Comparison of ENCODE assay signal across 8 mouse cellular contexts in the genomic region with DNA sequence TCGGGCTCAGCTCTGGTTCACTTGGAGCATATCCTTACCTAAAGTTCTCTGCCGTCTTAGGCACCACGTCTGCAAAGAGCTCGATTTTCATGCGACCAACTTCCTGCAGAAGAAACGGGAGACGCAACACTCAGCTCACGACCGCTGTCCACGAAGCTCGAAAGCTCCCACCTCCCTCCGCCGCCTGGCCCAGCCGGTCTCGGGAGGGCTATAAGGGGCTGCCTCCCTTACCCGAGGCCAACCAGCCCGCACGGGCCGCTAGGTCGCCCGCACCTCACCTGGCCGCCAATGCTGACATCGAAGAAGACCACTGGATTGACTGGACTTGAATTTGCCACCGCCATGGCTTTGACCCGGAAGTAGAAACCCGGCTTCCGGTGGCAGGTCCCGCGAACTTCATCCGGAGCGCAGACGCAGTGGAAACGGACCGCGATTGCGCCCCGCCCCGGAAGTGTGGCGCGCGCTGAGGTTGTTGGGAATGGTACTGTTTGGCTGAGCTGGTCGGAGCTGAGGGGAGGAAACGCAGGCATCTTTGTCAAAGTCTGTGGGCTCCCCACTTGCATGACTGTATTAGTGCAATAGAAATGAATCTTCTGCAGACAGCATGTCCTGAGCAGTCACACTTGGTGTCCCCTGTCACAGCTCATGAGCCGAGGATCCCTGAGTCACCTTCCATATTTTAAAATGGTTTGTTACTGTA. TPM values are rescaled to one million over a fixed set of nuclear protein-coding genes. Genes with fewer than 3 reads are reported as not detected.
DNase-seq lines count a peak whose midpoint lies in the region; ATAC-seq lines count a peak whose summit lies in the region.

A gene (minus strand): TSS at position 416 of the 700 bp plus-strand sequence.

- peak within 1 kb of the TSS; percentile 56 to 81 for H3K27ac ChIP-seq in heart, embryonic 14.5 days (replicated peaks in 1 of 2; ENCODE audit: control insufficient read depth in 1 of 2, insufficient read depth in 1 of 2, low read depth in 2 of 2, low read length in 2 of 2)
- H3K27ac ChIP-seq in liver, embryonic 13.5 days = peak within 1 kb of the TSS; percentile 62; the same call in 1 of the 2 replicates
- H3K27ac ChIP-seq in stomach, embryonic 16.5 days (ENCODE audit: low read length) = peak within 1 kb of the TSS; percentile 86

- peak; percentile 99 for ATAC-seq in CD4-positive, CD25-positive, alpha-beta regulatory T cell, adult 4 months
- ATAC-seq in heart, embryonic 14.5 days (ENCODE audit: insufficient number of reproducible peaks, insufficient read depth, low FRiP score, low read depth) = peak; percentile 91
- ATAC-seq in liver, embryonic 13.5 days (ENCODE audit: low read depth) = peak; percentile 98
- peak; percentile 96 for ATAC-seq in stomach, embryonic 16.5 days (ENCODE audit: insufficient read depth, low FRiP score)

- peaks cover 9 to 14% of the 10 kb centered on the region in 2 experiments for H3K4me1 ChIP-seq in heart, embryonic 14.5 days (ENCODE audit: control insufficient read depth in 2 of 2, insufficient read depth in 2 of 2, low read length in 2 of 2)
- peaks cover 24% of the 10 kb centered on the region for H3K4me1 ChIP-seq in liver, embryonic 13.5 days (replicated peaks)
- peaks cover 16% of the 10 kb centered on the region for H3K4me1 ChIP-seq in stomach, embryonic 16.5 days (ENCODE audit: control insufficient read depth, insufficient read depth, low read length)

- no peaks in the 10 kb centered on the region for H3K9me3 ChIP-seq in heart, embryonic 14.5 days (ENCODE audit: control insufficient read depth, low read length)
- H3K9me3 ChIP-seq in liver, embryonic 13.5 days (replicated peaks) = no peaks in the 10 kb centered on the region
- H3K9me3 ChIP-seq in stomach, embryonic 16.5 days (replicated peaks; ENCODE audit: control insufficient read depth, low read length) = no peaks in the 10 kb centered on the region

- peaks cover 33% of the 10 kb centered on the region for H3K36me3 ChIP-seq in heart, embryonic 14.5 days (ENCODE audit: control insufficient read depth, insufficient read depth, low read length)
- H3K36me3 ChIP-seq in liver, embryonic 13.5 days = peaks cover 43% of the 10 kb centered on the region
- H3K36me3 ChIP-seq in stomach, embryonic 16.5 days (ENCODE audit: control insufficient read depth, insufficient read depth, low read length) = no peaks in the 10 kb centered on the region

- H3K4me2 ChIP-seq in heart, embryonic 14.5 days (ENCODE audit: low read length) = peak within 1 kb of the TSS; percentile 94
- peak within 1 kb of the TSS; percentile 95 for H3K4me2 ChIP-seq in liver, embryonic 13.5 days
- peak within 1 kb of the TSS; percentile 90 for H3K4me2 ChIP-seq in stomach, embryonic 16.5 days (ENCODE audit: low read depth, low read length)

- DNase-seq in c-Kit-negative CD71-positive TER-119-positive erythroid progenitor cells, embryonic 14.5 days (ENCODE audit: low read depth, low spot score) = peak; percentile 82
- peak; percentile 85 for DNase-seq in fibroblast of lung, adult 2 months (ENCODE audit: low read depth)
- DNase-seq in kidney, postnatal 14 days = peak; percentile 97
- peak; percentile 93 for DNase-seq in liver, embryonic 13.5 days
- peak; percentile 96 for DNase-seq in neural tube, embryonic 10.5 days (ENCODE audit: extremely low spot score, low spot score)

- peak within 1 kb of the TSS; percentile 65 to 76 for H3K4me3 ChIP-seq in heart, embryonic 14.5 days (ENCODE audit: control insufficient read depth in 1 of 2, insufficient read depth in 1 of 2, low read depth in 1 of 2, low read length in 2 of 2)
- peak within 1 kb of the TSS; percentile 86 for H3K4me3 ChIP-seq in liver, embryonic 13.5 days (replicated peaks)
- peak within 1 kb of the TSS; percentile 81 for H3K4me3 ChIP-seq in stomach, embryonic 16.5 days (replicated peaks; ENCODE audit: low read length)

- WGBS in heart, embryonic 14.5 days = 1% methylated on average over 44 of the region's 44 CpGs
- WGBS in liver, embryonic 13.5 days (ENCODE audit: insufficient replicate concordance) = under 1% methylated on average over 44 of the region's 44 CpGs
- WGBS in stomach, embryonic 16.5 days = under 1% methylated on average over 44 of the region's 44 CpGs

- H3K27me3 ChIP-seq in heart, embryonic 14.5 days (ENCODE audit: control insufficient read depth, insufficient read depth, low read length) = no peaks in the 10 kb centered on the region
- H3K27me3 ChIP-seq in liver, embryonic 13.5 days = peaks cover 16% of the 10 kb centered on the region
- H3K27me3 ChIP-seq in stomach, embryonic 16.5 days (ENCODE audit: control insufficient read depth, insufficient read depth, low read length) = no peaks in the 10 kb centered on the region; the same call in 1 of the 2 replicates

- H3K9ac ChIP-seq in heart, embryonic 14.5 days (ENCODE audit: low read length) = peak within 1 kb of the TSS; percentile 72
- H3K9ac ChIP-seq in liver, embryonic 13.5 days = peak within 1 kb of the TSS; percentile 82
- peak within 1 kb of the TSS; percentile 79 for H3K9ac ChIP-seq in stomach, embryonic 16.5 days (ENCODE audit: low read length)

RNA-seq across cellular contexts. Expression of the gene that starts here (rescaled TPM):
- polyA plus RNA-seq in CD4-positive, CD25-positive, alpha-beta regulatory T cell, adult 4 months (2017; shearing (Covaris generic)) = 10 to 100 TPM; 30.4 to 45.3 TPM
- polyA plus RNA-seq in heart, embryonic 14.5 days (2014; fragmentation: Nextera tagmentation; extraction: Ambion mirVana) = 45.2 and 52.6 TPM in 2 replicates
- 87.9 and 92.5 TPM in 2 replicates for polyA plus RNA-seq in liver, embryonic 13.5 days (2015; fragmentation: Nextera tagmentation; extraction: Ambion mirVana)
- polyA plus RNA-seq in stomach, embryonic 16.5 days (2015; fragmentation: Nextera tagmentation; extraction: Ambion mirVana) = 62.8 and 70.6 TPM in 2 replicates

Comparison
In these comparisons a context has a peak if more than half of its experiments do, and no peak if none do; other contexts are left out.
1. Peak in every context shown above with its lines: DNase-seq, ATAC-seq, H3K4me3 ChIP-seq and H3K27ac ChIP-seq.